Mouse (Mus musculus) neural tube, postnatal 0 days (tissue): ENCODE measurements around the gene Vps9d1. TPM values are rescaled to one million over a fixed set of nuclear protein-coding genes. Genes with fewer than 3 reads are reported as not detected.

ENCODE experiments used
- polyA plus RNA-seq: library from polyadenylated mRNA; unstranded; fragments of >200 nt; fragmentation: Nextera tagmentation; extraction: Ambion mirVana; gene quantifications from 2 replicates; pipeline ENCODE4 v1.2.1, GENCODE M21; 2015

The Vps9d1 gene
- polyA plus RNA-seq = 54.6 and 63.7 TPM in 2 replicates

DNA sequence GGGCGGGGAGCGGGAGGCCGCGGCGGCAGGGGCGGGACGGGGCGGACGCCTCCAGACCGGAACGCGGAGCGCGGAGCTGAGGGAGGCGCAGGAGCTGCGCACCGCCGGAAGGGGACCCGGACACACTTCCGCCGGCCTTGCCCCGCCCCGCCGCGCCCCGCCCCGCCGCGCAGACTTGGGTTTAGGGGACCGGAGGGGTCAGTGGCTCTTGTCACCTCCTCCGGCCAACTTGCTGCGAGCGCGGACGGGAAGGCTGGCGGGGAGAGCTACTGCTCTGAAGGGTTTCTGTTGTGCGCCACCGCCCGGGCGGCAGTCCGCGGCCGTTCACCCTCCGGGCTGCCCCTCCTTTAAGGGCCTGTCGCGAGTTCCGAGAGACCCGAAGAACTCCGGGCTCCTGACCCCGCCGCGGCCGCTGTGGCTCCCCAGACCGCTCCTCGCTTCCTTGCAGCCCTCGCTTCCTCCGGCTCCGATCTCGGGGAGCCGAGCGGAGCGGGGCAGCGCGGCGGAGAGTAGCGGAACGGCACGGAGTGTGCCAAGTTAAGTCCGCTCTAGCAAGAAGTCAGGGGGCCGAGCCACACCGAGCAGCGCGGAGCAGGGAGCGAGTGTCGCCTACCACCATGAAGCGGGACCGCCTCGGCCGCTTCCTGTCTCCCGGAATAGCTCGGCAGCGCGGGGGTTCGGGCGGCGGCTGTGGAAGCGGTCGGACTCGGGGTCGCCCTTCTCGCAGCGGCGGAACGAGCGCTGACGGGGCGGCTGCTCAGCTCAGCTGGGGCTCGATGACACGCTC is at the start of gene Vps9d1, which contains the start of gene Zfp276:
Gene Vps9d1 (minus strand): TSS at position 250 of the 787 bp plus-strand sequence.
Gene Zfp276 (plus strand): TSS at position 97 of the 787 bp plus-strand sequence.

DNA sequence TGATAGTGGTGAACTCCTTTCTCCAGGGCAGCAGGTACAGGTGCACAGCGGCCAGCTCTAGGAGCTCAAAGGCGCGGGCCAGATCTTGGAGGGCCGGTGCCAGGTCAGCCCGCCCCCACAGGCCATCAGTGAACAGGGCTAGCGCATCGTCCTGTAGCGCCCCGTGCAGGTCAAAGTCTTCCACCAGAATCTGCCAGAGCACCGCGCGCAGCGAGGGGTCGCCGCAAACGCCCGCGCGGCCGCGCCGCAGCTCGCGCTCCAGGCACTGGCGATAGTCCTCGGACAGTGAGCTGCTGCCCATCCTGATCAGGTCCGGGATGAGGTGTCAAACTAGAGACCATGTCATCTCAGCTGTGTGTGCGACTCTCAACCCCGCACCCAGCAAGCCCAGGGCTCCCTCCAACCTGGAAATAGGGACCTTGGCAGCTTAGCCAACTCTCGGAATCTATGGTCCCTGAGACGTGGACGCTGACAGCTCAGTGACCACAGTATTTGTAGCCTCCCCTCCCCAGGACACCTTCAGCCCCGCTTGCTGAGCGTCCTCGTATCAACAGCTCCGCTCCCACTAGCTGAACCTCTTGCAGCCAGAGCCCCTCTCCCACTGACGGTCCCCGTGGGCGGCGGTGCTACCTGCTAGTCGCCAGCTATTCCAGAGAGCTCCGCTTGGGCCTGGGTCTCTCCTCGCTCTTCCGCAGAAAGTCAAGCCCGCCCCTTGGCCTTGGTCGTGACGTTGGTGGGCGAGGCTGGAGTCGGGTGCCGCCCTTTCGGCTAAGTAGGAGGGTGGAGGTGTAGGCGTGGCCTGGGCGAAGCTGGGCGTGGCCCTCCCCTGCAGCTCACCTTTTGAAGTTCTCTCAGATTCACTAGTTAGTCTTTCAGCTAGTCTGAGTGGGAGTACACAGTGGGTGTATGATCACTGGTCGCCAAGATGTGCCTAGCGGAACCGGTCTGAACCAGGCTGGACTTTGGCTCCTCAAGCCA is 18.3 kb downstream of the Vps9d1 start, which contains the start of gene Spata2l:
Gene Spata2l (minus strand): TSS at position 714 of the 978 bp plus-strand sequence.

DNA sequence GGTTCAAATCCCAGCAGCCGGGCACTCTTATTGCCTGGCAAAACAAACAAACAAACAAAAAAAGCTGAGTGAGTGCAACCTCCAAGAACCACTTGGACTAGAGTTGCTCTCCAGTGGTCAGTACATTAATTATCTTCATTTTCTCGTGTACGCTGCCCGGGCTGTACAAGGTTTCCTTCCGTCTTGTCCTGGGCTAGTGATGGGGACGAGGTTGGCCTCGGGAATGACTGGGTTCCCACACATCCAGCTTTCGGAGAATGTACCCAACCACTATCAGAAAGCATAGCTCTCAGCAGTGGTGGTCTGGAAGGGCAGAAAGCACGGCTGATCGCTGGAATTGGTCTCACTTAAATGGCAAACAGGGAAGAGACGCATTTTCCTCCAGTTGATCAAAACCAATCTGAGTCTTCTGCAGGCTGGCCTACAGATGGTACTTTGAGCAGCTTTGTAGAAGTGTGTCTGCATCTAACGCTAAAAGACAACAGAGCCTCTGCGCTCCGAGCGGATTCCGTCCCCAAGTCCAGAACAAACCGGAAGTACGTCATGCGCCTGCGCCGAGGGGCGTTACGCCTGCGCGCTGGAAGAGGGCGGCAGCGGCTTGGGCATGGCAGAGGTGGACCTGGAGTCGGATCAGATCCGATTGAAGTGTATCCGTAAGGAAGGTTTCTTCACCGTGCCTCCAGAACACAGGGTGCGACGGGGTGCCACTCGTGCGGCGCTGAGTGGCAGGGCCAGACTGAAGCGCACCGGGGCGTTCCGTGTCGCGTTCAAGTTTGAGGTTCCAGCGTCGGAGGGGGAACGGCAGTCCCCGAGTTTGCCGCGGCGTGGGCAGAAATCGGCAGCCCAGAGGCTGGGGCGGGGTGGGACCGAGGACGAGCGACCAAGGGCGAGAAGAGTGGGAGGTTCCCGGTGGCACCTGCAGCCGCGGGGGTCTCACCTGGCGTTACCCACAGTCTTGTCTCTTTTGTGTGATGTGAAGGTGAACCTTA is 29.6 kb downstream of the Vps9d1 start, which contains the start of gene Cdk10:
Gene Cdk10 (plus strand): TSS at position 565 of the 989 bp plus-strand sequence.

DNA sequence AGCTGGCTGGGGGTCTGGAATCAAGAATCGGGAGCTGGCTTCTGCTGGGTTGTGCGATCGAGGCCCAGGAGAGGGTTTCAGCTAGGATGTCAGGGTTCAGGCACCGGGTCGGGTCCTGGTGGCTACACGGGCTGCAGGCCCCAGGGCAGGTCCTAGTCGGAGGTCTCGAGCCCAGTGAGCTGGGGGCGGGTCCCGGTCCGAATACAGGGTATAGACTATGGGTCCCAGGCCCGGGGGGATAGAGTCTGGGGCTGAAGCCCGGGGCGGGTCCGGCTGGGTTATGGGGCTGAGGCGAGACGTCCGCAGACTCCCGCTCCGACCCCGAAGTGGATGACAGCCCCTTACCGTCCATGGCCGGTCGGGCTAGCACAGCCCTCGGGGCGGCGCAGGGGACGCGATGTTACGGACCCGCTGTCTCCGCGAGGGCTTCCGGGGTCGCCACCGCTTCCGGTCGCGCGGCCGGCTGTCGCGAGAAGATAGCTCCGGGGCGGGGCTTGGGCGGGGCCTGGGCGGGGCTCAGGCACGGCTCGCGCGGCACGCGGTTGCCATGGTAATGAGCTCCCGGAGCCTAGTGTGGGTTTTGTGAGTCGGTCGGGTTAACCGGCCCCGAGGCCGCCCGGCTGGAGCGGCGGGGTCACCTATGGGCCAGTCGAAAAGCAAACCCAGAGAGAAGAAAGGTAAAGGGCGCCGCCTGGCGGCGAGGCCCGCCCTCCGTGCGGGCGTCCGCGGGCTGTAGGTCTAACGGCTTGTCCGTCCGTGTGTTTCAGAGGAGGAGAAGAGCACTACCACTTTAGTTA is 41.6 kb downstream of the Vps9d1 start, which contains the start of the genes Chmp1a and Spata33:
Gene Chmp1a (minus strand): TSS at position 443 of the 797 bp plus-strand sequence.
Gene Spata33 (plus strand): TSS at position 512 of the 797 bp plus-strand sequence.

Other genes with a start within 250 kb of the Vps9d1 start
- 77.8 and 81.7 TPM in 2 replicates for gene Ankrd11, start 212.1 kb downstream of the Vps9d1 start, polyA plus RNA-seq
- 47.6 and 54.2 TPM in 2 replicates for gene Spg7, start 191.4 kb downstream of the Vps9d1 start, polyA plus RNA-seq
- 727 and 861 TPM in 2 replicates for gene Rpl13, start 152.0 kb downstream of the Vps9d1 start, polyA plus RNA-seq
- 8.8 and 11.8 TPM in 2 replicates for gene Cpne7, start 137.0 kb downstream of the Vps9d1 start, polyA plus RNA-seq
- 3.3 and 4.5 TPM in 2 replicates for gene Sult5a1, start 96.0 kb downstream of the Vps9d1 start, polyA plus RNA-seq
- 1.4 and 2.3 TPM in 2 replicates for gene Dpep1, start 68.1 kb downstream of the Vps9d1 start, polyA plus RNA-seq
- 159 and 169 TPM in 2 replicates for gene Chmp1a, start 41.6 kb downstream of the Vps9d1 start, polyA plus RNA-seq
- 8.6 and 8.8 TPM in 2 replicates for gene Spata33, start 41.5 kb downstream of the Vps9d1 start, polyA plus RNA-seq
- gene Cdk10, start 29.5 kb downstream of the Vps9d1 start, polyA plus RNA-seq = 41.0 and 46.2 TPM in 2 replicates
- gene Spata2l, start 18.1 kb downstream of the Vps9d1 start, polyA plus RNA-seq = 18.3 and 18.5 TPM in 2 replicates
- gene Zfp276, start 153 bp downstream of the Vps9d1 start, polyA plus RNA-seq = 15.3 and 18.2 TPM in 2 replicates
- gene Fanca, start 64.2 kb upstream of the Vps9d1 start, polyA plus RNA-seq = 3.0 and 7.2 TPM in 2 replicates
- 31.8 and 35.0 TPM in 2 replicates for gene Spire2, start 78.4 kb upstream of the Vps9d1 start, polyA plus RNA-seq
- gene Tcf25, start 119.4 kb upstream of the Vps9d1 start, polyA plus RNA-seq = 411 and 449 TPM in 2 replicates
- 0.06 TPM in 1 of 2 replicates, not detected in the other for gene Mc1r, start 152.8 kb upstream of the Vps9d1 start, polyA plus RNA-seq
- 1,123 and 1,326 TPM in 2 replicates for gene Tubb3, start 157.1 kb upstream of the Vps9d1 start, polyA plus RNA-seq
- 36.5 and 39.5 TPM in 2 replicates for gene Def8, start 169.2 kb upstream of the Vps9d1 start, polyA plus RNA-seq
- 35.4 and 38.7 TPM in 2 replicates for gene Afg3l1, start 223.6 kb upstream of the Vps9d1 start, polyA plus RNA-seq